Mouse (Mus musculus) C2C12 (cell line): ENCODE results near the gene Frmpd4. TPM values are rescaled to one million over a fixed set of nuclear protein-coding genes. Genes with fewer than 3 reads are reported as not detected.

Experiments
- H3K27me3 ChIP-seq: one replicate; pipeline ENCODE4 v1.6.1; 2011; ENCODE audit not compliant: control insufficient read depth, insufficient read depth, insufficient read length
- H3K36me3 ChIP-seq: one replicate; pipeline ENCODE4 v1.6.1; 2011; ENCODE audit not compliant: control insufficient read depth, insufficient read depth
- H3K4me3 ChIP-seq: one replicate; pipeline ENCODE4 v1.5.1; 2011; ENCODE audit warnings: mild to moderate bottlenecking, control low read depth; ENCODE audit not compliant: poor library complexity, insufficient read depth, severe bottlenecking
- H3K79me2 ChIP-seq: one replicate; pipeline ENCODE4 v1.6.1; 2011; ENCODE audit not compliant: control insufficient read depth, insufficient read depth
- H3K79me3 ChIP-seq: one replicate; pipeline ENCODE4 v1.6.1; 2011; ENCODE audit warnings: low read depth, control low read depth
- H3ac ChIP-seq: one replicate; pipeline ENCODE3; 2011; ENCODE audit warnings: low read depth; ENCODE audit not compliant: control insufficient read depth, insufficient read length
- CEBPB ChIP-seq: IDR thresholded peaks from one replicate; pipeline ENCODE4 v1.6.1; 2011; ENCODE audit warnings: low read depth, mild to moderate bottlenecking, control low read depth, moderate library complexity
- CTCF ChIP-seq: IDR thresholded peaks from one replicate; pipeline ENCODE4 v1.5.1; 2011; ENCODE audit not compliant: control insufficient read depth, insufficient read depth, insufficient read length
- FOSL1 ChIP-seq: IDR thresholded peaks from one replicate; pipeline ENCODE4 v1.8.0; 2011; ENCODE audit warnings: mild to moderate bottlenecking, low read length; ENCODE audit not compliant: poor library complexity, insufficient read depth, severe bottlenecking
- MAX ChIP-seq: IDR thresholded peaks from one replicate; pipeline ENCODE4 v1.6.1; 2011; ENCODE audit warnings: mild to moderate bottlenecking, control low read depth
- MYOD1 ChIP-seq: IDR thresholded peaks from one replicate; pipeline ENCODE4 v1.6.1; 2011; ENCODE audit warnings: low read depth; ENCODE audit not compliant: control insufficient read depth, insufficient read length
- MYOG ChIP-seq: IDR thresholded peaks from one replicate; pipeline ENCODE4 v1.6.1; 2011; ENCODE audit not compliant: control insufficient read depth, insufficient read length; ENCODE audit errors: extremely low read depth
- USF1 ChIP-seq: IDR thresholded peaks from one replicate; pipeline ENCODE4 v1.6.1; 2011; ENCODE audit warnings: low read depth, mild to moderate bottlenecking, control low read depth, moderate library complexity
- polyA plus RNA-seq: library from polyadenylated mRNA; unstranded; fragments of >200 nt; fragmentation: generic; extraction: Trizol; gene quantifications from one replicate; pipeline ENCODE4 v1.2.1, GENCODE M21; 2012; ENCODE audit warnings: missing spikeins

Frmpd4 gene
- polyA plus RNA-seq, 1 experiment: 0.04 TPM

DNA sequence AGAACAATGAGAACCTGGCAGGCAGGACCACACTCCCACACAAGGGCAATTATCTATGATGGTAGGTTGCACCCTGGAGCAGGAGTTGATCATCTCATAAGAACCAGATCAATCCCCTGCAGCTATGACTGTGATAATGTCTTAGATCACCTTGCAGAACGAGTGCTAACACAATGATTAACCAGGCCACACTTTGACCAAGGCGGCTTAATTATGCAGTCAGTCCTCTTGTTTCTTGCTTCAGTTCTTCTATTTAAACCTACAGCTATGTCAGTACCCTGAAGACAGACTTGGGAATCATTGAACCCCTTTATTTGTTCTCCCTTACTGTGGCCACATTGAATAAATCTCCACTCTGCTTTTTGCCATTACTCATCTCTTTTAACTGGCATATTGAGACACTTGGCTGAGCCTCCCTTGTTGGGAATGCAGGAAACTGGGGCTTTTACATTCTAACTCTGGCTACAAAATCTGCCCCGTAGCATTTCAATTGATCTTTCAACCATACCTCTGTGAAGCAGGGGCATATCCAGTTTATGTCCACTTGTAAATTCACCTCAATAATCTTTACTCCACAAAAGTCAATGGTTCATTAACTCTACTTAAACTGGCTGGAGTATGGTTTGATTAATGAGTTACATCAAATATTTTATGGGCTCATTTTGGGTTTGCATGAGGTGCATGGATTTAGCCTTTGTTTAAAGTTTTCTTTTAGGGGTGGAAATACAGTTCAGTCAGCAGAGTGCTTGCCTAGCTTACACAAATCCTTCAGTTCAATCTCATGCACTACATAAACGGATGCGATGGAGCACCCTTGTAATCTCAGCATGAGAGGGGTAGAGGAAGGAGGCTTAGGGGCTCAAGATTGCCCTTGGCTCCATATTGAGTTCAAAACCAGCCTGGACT is 227.5 kb downstream of the Frmpd4 start:
- H3K79me2 ChIP-seq: no peaks in the 10 kb centered on the region
- no peak overlapping the region for H3ac ChIP-seq
- H3K4me3 ChIP-seq: no peak overlapping the region
- H3K36me3 ChIP-seq: no peaks in the 10 kb centered on the region
- no peaks in the 10 kb centered on the region for H3K79me3 ChIP-seq
- no peaks in the 10 kb centered on the region for H3K27me3 ChIP-seq
- TF ChIP-seq MAX (no peak), CEBPB (no peak), MYOG (no peak), USF1 (no peak), MYOD1 (no peak), CTCF (no peak), FOSL1 (no peak)

DNA sequence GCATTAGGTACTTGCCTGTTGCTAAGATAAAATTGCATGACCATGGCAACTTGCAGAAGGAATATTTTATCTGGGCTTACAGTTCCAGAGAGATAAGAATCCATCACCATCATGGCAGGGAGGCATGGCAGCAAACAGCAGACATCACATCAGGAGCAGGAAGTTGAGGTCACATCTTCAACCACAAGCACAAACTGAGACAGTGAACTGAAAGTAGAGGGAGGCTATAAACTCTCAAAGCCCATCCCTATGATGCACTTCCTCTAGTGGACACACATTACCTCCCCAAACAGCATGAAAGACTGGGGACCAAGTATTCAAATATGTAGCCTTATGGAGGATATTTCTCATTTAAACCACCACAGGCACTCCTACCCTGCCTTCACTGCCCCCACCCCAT is 238.8 kb downstream of the Frmpd4 start:
- Histone ChIP-seq H3ac (no peak overlapping the region), H3K4me3 (no peak overlapping the region), H3K79me3 (no peaks in the 10 kb centered on the region), H3K79me2 (no peaks in the 10 kb centered on the region), H3K36me3 (no peaks in the 10 kb centered on the region), H3K27me3 (no peaks in the 10 kb centered on the region)
- no peak for TF ChIP-seq MAX
- no peak for TF ChIP-seq CEBPB
- no peak for TF ChIP-seq MYOD1
- TF ChIP-seq CTCF: no peak
- no peak for TF ChIP-seq USF1
- no peak for TF ChIP-seq FOSL1
- no peak for TF ChIP-seq MYOG

DNA sequence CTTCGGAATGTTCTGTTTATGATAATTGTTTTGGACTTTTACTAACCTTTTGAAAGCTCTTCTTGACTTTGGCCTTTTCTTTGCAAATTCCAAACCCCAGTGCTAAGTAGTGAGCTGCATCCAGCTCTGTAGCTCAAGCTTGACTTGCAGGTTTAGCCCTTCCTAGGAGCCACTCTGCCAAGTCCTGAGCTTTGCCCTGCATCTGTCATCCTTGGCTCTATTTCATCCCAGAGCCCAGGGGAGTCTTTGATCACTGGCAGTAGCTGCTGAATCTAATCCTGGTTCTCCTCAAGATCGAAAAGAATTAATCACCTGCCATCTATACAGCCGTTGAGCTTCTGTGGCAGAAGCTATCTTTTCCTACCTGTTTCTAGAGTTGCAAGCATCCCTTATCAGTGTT is 251.9 kb downstream of the Frmpd4 start:
- TF ChIP-seq MYOD1 (no peak), MYOG (no peak), CTCF (no peak), CEBPB (no peak), USF1 (no peak), MAX (no peak), FOSL1 (no peak)
- Histone ChIP-seq H3ac (no peak overlapping the region), H3K79me2 (no peaks in the 10 kb centered on the region), H3K79me3 (no peaks in the 10 kb centered on the region), H3K36me3 (no peaks in the 10 kb centered on the region), H3K27me3 (no peaks in the 10 kb centered on the region), H3K4me3 (no peak overlapping the region)

GRCm38 (mm10) chrX:168312158-168312557 is 264.9 kb downstream of the Frmpd4 start:
- H3ac ChIP-seq: no peak overlapping the region
- no peak overlapping the region for H3K4me3 ChIP-seq
- no peaks in the 10 kb centered on the region for H3K36me3 ChIP-seq
- TF ChIP-seq CTCF: no peak
- TF ChIP-seq MYOG: no peak
- TF ChIP-seq FOSL1: no peak
- TF ChIP-seq MAX: no peak
- no peak for TF ChIP-seq USF1
- no peak for TF ChIP-seq MYOD1
- TF ChIP-seq CEBPB: no peak
- no peaks in the 10 kb centered on the region for H3K79me3 ChIP-seq
- H3K79me2 ChIP-seq: no peaks in the 10 kb centered on the region
- H3K27me3 ChIP-seq: no peaks in the 10 kb centered on the region

DNA sequence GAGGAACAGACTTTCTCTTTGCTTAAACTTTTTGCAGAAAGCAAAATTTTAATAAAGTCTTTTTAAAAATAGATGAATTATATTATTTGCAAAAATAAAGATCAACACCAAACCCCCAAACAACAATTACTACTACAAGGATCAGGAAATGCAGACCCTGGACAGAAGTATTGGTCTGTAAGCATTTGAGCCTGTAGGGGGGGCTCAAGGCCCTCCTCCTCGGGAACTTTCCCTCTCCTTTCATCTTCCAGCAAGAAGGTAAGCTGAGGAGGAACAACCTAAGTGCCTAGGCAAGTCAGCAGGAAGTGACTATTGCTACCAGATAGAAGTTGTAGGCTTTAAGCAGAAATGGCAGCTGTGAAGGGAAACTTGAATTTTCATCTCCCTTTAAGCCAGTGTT is 266.9 kb downstream of the Frmpd4 start:
- Histone ChIP-seq H3K36me3 (no peaks in the 10 kb centered on the region), H3ac (no peak overlapping the region), H3K79me2 (no peaks in the 10 kb centered on the region), H3K79me3 (no peaks in the 10 kb centered on the region), H3K4me3 (no peak overlapping the region), H3K27me3 (no peaks in the 10 kb centered on the region)
- TF ChIP-seq MYOD1 (no peak), MAX (no peak), USF1 (no peak), CTCF (no peak), CEBPB (no peak), FOSL1 (no peak), MYOG (no peak)

DNA sequence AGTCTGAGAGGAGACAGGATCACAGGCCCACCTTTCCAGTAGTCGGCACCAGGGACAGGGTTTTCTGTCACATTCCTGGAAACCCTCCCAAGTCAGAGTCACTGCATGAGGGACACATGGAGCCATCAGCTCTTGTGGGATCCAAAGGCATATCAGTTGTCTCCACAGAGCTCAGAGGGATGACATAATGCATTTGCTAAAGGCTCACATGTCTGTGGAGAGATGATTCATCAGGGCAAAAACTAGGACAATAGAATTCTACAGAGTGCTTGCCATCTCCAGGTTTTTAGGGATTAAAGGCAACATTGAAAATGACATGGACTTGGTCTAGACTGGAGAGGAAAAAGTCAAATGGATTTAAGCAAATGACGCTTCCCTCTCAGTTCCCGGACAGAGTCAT is 284.5 kb downstream of the Frmpd4 start:
- H3K27me3 ChIP-seq: no peaks in the 10 kb centered on the region
- H3K79me2 ChIP-seq: no peaks in the 10 kb centered on the region
- TF ChIP-seq CEBPB: no peak
- no peak for TF ChIP-seq MAX
- no peak for TF ChIP-seq FOSL1
- no peak for TF ChIP-seq USF1
- no peak for TF ChIP-seq MYOD1
- no peak for TF ChIP-seq CTCF
- TF ChIP-seq MYOG: no peak
- no peaks in the 10 kb centered on the region for H3K79me3 ChIP-seq
- no peak overlapping the region for H3K4me3 ChIP-seq
- no peaks in the 10 kb centered on the region for H3K36me3 ChIP-seq
- H3ac ChIP-seq: no peak overlapping the region
